Mouse (Mus musculus): ENCODE data around the gene Gna15. TPM values are rescaled to one million over a fixed set of nuclear protein-coding genes. Genes with fewer than 3 reads are reported as not detected.

Gene Gna15
- polyA plus RNA-seq, 1 experiment from 2014 or later, result 0.77 TPM

GRCm38 (mm10) chr10:81559627-81560539 is 35.9 kb upstream of the Gna15 start:
- H3K9ac ChIP-seq (replicated peaks; ENCODE audit: low read length), result peak overlapping the region; percentile 99
- H3K4me1 ChIP-seq (ENCODE audit: control insufficient read depth, insufficient read depth, low read length), result peaks cover 18% of the 10 kb centered on the region
- H3K4me2 ChIP-seq (ENCODE audit: low read depth, low read length), result peak overlapping the region; percentile 92
- DNase-seq (ENCODE audit: low spot score), result no peak
- ATAC-seq (replicated peaks; ENCODE audit: insufficient number of reproducible peaks, low FRiP score, low TSS enrichment, low read depth), result 0 out of 2 replicates have a peak, but pooled peaks have one; percentile 14
- peak overlapping the region; percentile 89 for H3K4me3 ChIP-seq (ENCODE audit: low read depth, low read length)
- H3K27me3 ChIP-seq (ENCODE audit: control insufficient read depth, insufficient read depth, low read length), result no peaks in the 10 kb centered on the region
- 2% methylated on average over 33 of the region's 36 CpGs for WGBS
- H3K27ac ChIP-seq (replicated peaks; ENCODE audit: low read depth, low read length), result peak overlapping the region; percentile 82
- no peaks in the 10 kb centered on the region for H3K9me3 ChIP-seq (replicated peaks; ENCODE audit: control insufficient read depth, low read length)
- H3K36me3 ChIP-seq (replicated peaks; ENCODE audit: control insufficient read depth, insufficient read depth, low read depth, low read length), result no peaks in the 10 kb centered on the region

- WGBS, result under 1% methylated on average over 38 of the region's 53 CpGs
These were observed 35.2 kb upstream of the Gna15 start, which contains the start of gene Aes for GRCm38 (mm10) chr10:81559163-81559626. Gene Aes (plus strand): TSS chr10:81559488.

GRCm38 (mm10) chr10:81557491-81557890 is 33.5 kb upstream of the Gna15 start:
- no peak for ATAC-seq (replicated peaks; ENCODE audit: insufficient number of reproducible peaks, low FRiP score, low TSS enrichment, low read depth)
- Histone ChIP-seq H3K36me3 (replicated peaks; ENCODE audit: control insufficient read depth, insufficient read depth, low read depth, low read length) (no peaks in the 10 kb centered on the region), H3K27ac (replicated peaks; ENCODE audit: low read depth, low read length) (no peak overlapping the region), H3K4me1 (ENCODE audit: control insufficient read depth, insufficient read depth, low read length) (peaks cover 6% of the 10 kb centered on the region; the same call in 1 of the 2 replicates), H3K27me3 (ENCODE audit: control insufficient read depth, insufficient read depth, low read length) (no peaks in the 10 kb centered on the region), H3K4me3 (ENCODE audit: low read depth, low read length) (no peak overlapping the region), H3K9me3 (replicated peaks; ENCODE audit: control insufficient read depth, low read length) (no peaks in the 10 kb centered on the region), H3K4me2 (ENCODE audit: low read depth, low read length) (no peak overlapping the region), H3K9ac (replicated peaks; ENCODE audit: low read length) (no peak overlapping the region)
- WGBS, result 29% methylated on average over 1 of the region's 1 CpGs
- no peak for DNase-seq (ENCODE audit: low spot score)

More at GRCm38 (mm10) chr10:81559163-81559626, 35.2 kb upstream of the Gna15 start, which contains the start of gene Aes:
- Histone ChIP-seq H3K27ac (replicated peaks; ENCODE audit: low read depth, low read length) (peak within 1 kb of the TSS; percentile 82), H3K27me3 (ENCODE audit: control insufficient read depth, insufficient read depth, low read length) (no peaks in the 10 kb centered on the region), H3K4me2 (ENCODE audit: low read depth, low read length) (peak within 1 kb of the TSS; percentile 92), H3K4me1 (ENCODE audit: control insufficient read depth, insufficient read depth, low read length) (peaks cover 15% of the 10 kb centered on the region), H3K36me3 (replicated peaks; ENCODE audit: control insufficient read depth, insufficient read depth, low read depth, low read length) (no peaks in the 10 kb centered on the region), H3K9me3 (replicated peaks; ENCODE audit: control insufficient read depth, low read length) (no peaks in the 10 kb centered on the region), H3K4me3 (ENCODE audit: low read depth, low read length) (peak within 1 kb of the TSS; percentile 89), H3K9ac (replicated peaks; ENCODE audit: low read length) (peak within 1 kb of the TSS; percentile 99)
- ATAC-seq (replicated peaks; ENCODE audit: insufficient number of reproducible peaks, low FRiP score, low TSS enrichment, low read depth) (0 out of 2 replicates have a peak, but pooled peaks have one; percentile 5), DNase-seq (ENCODE audit: low spot score) (no peak)

- Histone ChIP-seq H3K27ac (replicated peaks; ENCODE audit: low read depth, low read length) (no peak overlapping the region), H3K36me3 (replicated peaks; ENCODE audit: control insufficient read depth, insufficient read depth, low read depth, low read length) (no peaks in the 10 kb centered on the region), H3K4me3 (ENCODE audit: low read depth, low read length) (no peak overlapping the region), H3K4me2 (ENCODE audit: low read depth, low read length) (no peak overlapping the region), H3K9me3 (replicated peaks; ENCODE audit: control insufficient read depth, low read length) (no peaks in the 10 kb centered on the region), H3K27me3 (ENCODE audit: control insufficient read depth, insufficient read depth, low read length) (no peaks in the 10 kb centered on the region), H3K4me1 (ENCODE audit: control insufficient read depth, insufficient read depth, low read length) (peaks cover 8% of the 10 kb centered on the region), H3K9ac (replicated peaks; ENCODE audit: low read length) (no peak overlapping the region)
- ATAC-seq (replicated peaks; ENCODE audit: insufficient number of reproducible peaks, low FRiP score, low TSS enrichment, low read depth) (no peak), DNase-seq (ENCODE audit: low spot score) (no peak)
- 67% methylated on average over 3 of the region's 3 CpGs for WGBS
These were observed 32.3 kb upstream of the Gna15 start for GRCm38 (mm10) chr10:81556282-81556681.

- Histone ChIP-seq H3K27ac (replicated peaks; ENCODE audit: low read depth, low read length) (no peak overlapping the region), H3K9me3 (replicated peaks; ENCODE audit: control insufficient read depth, low read length) (no peaks in the 10 kb centered on the region), H3K4me1 (ENCODE audit: control insufficient read depth, insufficient read depth, low read length) (peaks cover 2% of the 10 kb centered on the region; the same call in 1 of the 2 replicates), H3K4me3 (ENCODE audit: low read depth, low read length) (no peak overlapping the region), H3K4me2 (ENCODE audit: low read depth, low read length) (no peak overlapping the region), H3K36me3 (replicated peaks; ENCODE audit: control insufficient read depth, insufficient read depth, low read depth, low read length) (no peaks in the 10 kb centered on the region), H3K27me3 (ENCODE audit: control insufficient read depth, insufficient read depth, low read length) (no peaks in the 10 kb centered on the region), H3K9ac (replicated peaks; ENCODE audit: low read length) (no peak overlapping the region)
- DNase-seq (ENCODE audit: low spot score) (no peak), ATAC-seq (replicated peaks; ENCODE audit: insufficient number of reproducible peaks, low FRiP score, low TSS enrichment, low read depth) (no peak)
- 76% methylated on average over 6 of the region's 6 CpGs for WGBS
These were observed 30.1 kb upstream of the Gna15 start for GRCm38 (mm10) chr10:81553807-81554755.

- WGBS, result 79% methylated on average over 5 of the region's 5 CpGs
These were observed 29.2 kb upstream of the Gna15 start for GRCm38 (mm10) chr10:81553232-81553631.

GRCm38 (mm10) chr10:81551597-81552102 is 27.6 kb upstream of the Gna15 start:
- Histone ChIP-seq H3K4me2 (ENCODE audit: low read depth, low read length) (no peak overlapping the region), H3K27ac (replicated peaks; ENCODE audit: low read depth, low read length) (no peak overlapping the region), H3K9me3 (replicated peaks; ENCODE audit: control insufficient read depth, low read length) (no peaks in the 10 kb centered on the region), H3K9ac (replicated peaks; ENCODE audit: low read length) (no peak overlapping the region), H3K27me3 (ENCODE audit: control insufficient read depth, insufficient read depth, low read length) (no peaks in the 10 kb centered on the region), H3K4me1 (ENCODE audit: control insufficient read depth, insufficient read depth, low read length) (peaks cover 2% of the 10 kb centered on the region; the same call in 1 of the 2 replicates), H3K36me3 (replicated peaks; ENCODE audit: control insufficient read depth, insufficient read depth, low read depth, low read length) (no peaks in the 10 kb centered on the region), H3K4me3 (ENCODE audit: low read depth, low read length) (no peak overlapping the region)
- WGBS, result 7% methylated on average over 12 of the region's 12 CpGs
- ATAC-seq (replicated peaks; ENCODE audit: insufficient number of reproducible peaks, low FRiP score, low TSS enrichment, low read depth) (peak; percentile 73), DNase-seq (ENCODE audit: low spot score) (peak; percentile 86)

More at GRCm38 (mm10) chr10:81553232-81553631, 29.2 kb upstream of the Gna15 start:
- DNase-seq (ENCODE audit: low spot score) (no peak), ATAC-seq (replicated peaks; ENCODE audit: insufficient number of reproducible peaks, low FRiP score, low TSS enrichment, low read depth) (no peak)
- Histone ChIP-seq H3K9me3 (replicated peaks; ENCODE audit: control insufficient read depth, low read length) (no peaks in the 10 kb centered on the region), H3K27ac (replicated peaks; ENCODE audit: low read depth, low read length) (no peak overlapping the region), H3K4me2 (ENCODE audit: low read depth, low read length) (no peak overlapping the region), H3K4me3 (ENCODE audit: low read depth, low read length) (no peak overlapping the region), H3K4me1 (ENCODE audit: control insufficient read depth, insufficient read depth, low read length) (peaks cover 2% of the 10 kb centered on the region; the same call in 1 of the 2 replicates), H3K9ac (replicated peaks; ENCODE audit: low read length) (no peak overlapping the region), H3K27me3 (ENCODE audit: control insufficient read depth, insufficient read depth, low read length) (no peaks in the 10 kb centered on the region), H3K36me3 (replicated peaks; ENCODE audit: control insufficient read depth, insufficient read depth, low read depth, low read length) (no peaks in the 10 kb centered on the region)
